Mouse (Mus musculus) B cell, adult 2 months (primary cell): Measurements from ENCODE around the gene Fndc1.

Experiments
- DNase-seq, 2 experiments: peaks; one replicate each; pipeline ENCODE4 v3.0.0; 2022

Fndc1 gene

GRCm38 (mm10) chr17:7826819-7827515 is at the start of gene Fndc1:
Fndc1 (minus strand) TSS chr17:7827302.
- peak; percentile 14 to 18 for DNase-seq

GRCm38 (mm10) chr17:7876541-7876940 is 49.4 kb upstream of the Fndc1 start:
- DNase-seq = no peak

GRCm38 (mm10) chr17:7875941-7876461 is 48.9 kb upstream of the Fndc1 start:
- DNase-seq = no peak

GRCm38 (mm10) chr17:7874776-7875531 is 47.9 kb upstream of the Fndc1 start:
- DNase-seq = peak in 1 of 2 experiments; percentile 28

- no peak for DNase-seq
Observed at GRCm38 (mm10) chr17:7873382-7873781, 46.3 kb upstream of the Fndc1 start.

- peak; percentile 29 to 32 for DNase-seq
Observed at GRCm38 (mm10) chr17:7871800-7872199, 44.7 kb upstream of the Fndc1 start.

- no peak for DNase-seq
Observed at GRCm38 (mm10) chr17:7870862-7871605, 43.9 kb upstream of the Fndc1 start.

- DNase-seq = no peak
Observed at GRCm38 (mm10) chr17:7869114-7869513, 42.0 kb upstream of the Fndc1 start.

GRCm38 (mm10) chr17:7868631-7869030 is 41.5 kb upstream of the Fndc1 start:
- peak; percentile 84 to 85 for DNase-seq

- peak; percentile 80 to 81 for DNase-seq
Observed at GRCm38 (mm10) chr17:7864740-7865139, 37.6 kb upstream of the Fndc1 start.

GRCm38 (mm10) chr17:7863745-7864144 is 36.6 kb upstream of the Fndc1 start:
- DNase-seq = peak; percentile 89

GRCm38 (mm10) chr17:7860845-7861360 is 33.8 kb upstream of the Fndc1 start:
- no peak for DNase-seq

GRCm38 (mm10) chr17:7857658-7858057 is 30.6 kb upstream of the Fndc1 start:
- no peak for DNase-seq

GRCm38 (mm10) chr17:7855851-7856250 is 28.7 kb upstream of the Fndc1 start:
- DNase-seq = peak in 1 of 2 experiments; percentile 24

GRCm38 (mm10) chr17:7851979-7852378 is 24.9 kb upstream of the Fndc1 start:
- no peak for DNase-seq

GRCm38 (mm10) chr17:7851527-7851926 is 24.4 kb upstream of the Fndc1 start:
- DNase-seq = no peak

- DNase-seq = no peak
Observed at GRCm38 (mm10) chr17:7850246-7850645, 23.1 kb upstream of the Fndc1 start.

GRCm38 (mm10) chr17:7840505-7841290 is 13.6 kb upstream of the Fndc1 start:
- DNase-seq = no peak

GRCm38 (mm10) chr17:7827586-7827985 is 484 bp upstream of the Fndc1 start:
- DNase-seq = no peak

- no peak for DNase-seq
Observed at GRCm38 (mm10) chr17:7825416-7825815, 1.7 kb downstream of the Fndc1 start.

GRCm38 (mm10) chr17:7821553-7822186 is 5.4 kb downstream of the Fndc1 start:
- DNase-seq = peak; percentile 7 to 13

- DNase-seq = no peak
Observed at GRCm38 (mm10) chr17:7820176-7820575, 6.9 kb downstream of the Fndc1 start.
